Mouse (Mus musculus) C2C12 (cell line): Measurements from ENCODE around the gene Efcab9.

Experiments
- CEBPB ChIP-seq: IDR thresholded peaks from one replicate; pipeline ENCODE4 v1.6.1; 2011; ENCODE audit warnings: low read depth, mild to moderate bottlenecking, control low read depth, moderate library complexity
- MYOD1 ChIP-seq: IDR thresholded peaks from one replicate; pipeline ENCODE4 v1.6.1; 2011; ENCODE audit warnings: low read depth; ENCODE audit not compliant: control insufficient read depth, insufficient read length

DNA sequence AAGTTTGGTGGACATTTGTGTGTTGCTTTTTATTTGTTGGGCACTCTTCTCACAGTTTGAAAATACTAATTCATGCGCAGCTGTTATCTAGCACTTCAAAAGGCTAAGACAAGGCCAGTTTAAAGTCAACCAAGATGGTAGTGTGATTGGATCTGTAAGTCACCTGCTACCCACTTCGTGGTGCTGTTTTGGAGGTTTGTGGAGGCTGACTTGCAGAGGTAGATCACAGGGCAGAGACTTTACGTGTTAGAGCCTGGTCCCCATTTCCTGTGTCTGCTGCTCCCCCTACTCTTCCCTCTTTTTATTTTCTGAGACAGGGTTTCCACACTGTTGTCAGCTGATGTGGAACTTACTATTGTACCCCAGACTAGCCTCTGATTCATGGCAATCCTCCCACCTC, 57.2 kb downstream of the Efcab9 start:
- TF ChIP-seq MYOD1 (no peak), CEBPB (no peak)
